Mouse (Mus musculus) cerebellum, adult 11-12 months (tissue): ENCODE results near the gene Rai2.
"Not testable (repeated sequence)": the region's sequence is repeated elsewhere in the genome, so short reads cannot be mapped to it uniquely, and the experiment has no call there.

Experiments
- DNase-seq: peaks from one replicate; pipeline ENCODE4 v3.0.0; 2022

Rai2 gene

DNA sequence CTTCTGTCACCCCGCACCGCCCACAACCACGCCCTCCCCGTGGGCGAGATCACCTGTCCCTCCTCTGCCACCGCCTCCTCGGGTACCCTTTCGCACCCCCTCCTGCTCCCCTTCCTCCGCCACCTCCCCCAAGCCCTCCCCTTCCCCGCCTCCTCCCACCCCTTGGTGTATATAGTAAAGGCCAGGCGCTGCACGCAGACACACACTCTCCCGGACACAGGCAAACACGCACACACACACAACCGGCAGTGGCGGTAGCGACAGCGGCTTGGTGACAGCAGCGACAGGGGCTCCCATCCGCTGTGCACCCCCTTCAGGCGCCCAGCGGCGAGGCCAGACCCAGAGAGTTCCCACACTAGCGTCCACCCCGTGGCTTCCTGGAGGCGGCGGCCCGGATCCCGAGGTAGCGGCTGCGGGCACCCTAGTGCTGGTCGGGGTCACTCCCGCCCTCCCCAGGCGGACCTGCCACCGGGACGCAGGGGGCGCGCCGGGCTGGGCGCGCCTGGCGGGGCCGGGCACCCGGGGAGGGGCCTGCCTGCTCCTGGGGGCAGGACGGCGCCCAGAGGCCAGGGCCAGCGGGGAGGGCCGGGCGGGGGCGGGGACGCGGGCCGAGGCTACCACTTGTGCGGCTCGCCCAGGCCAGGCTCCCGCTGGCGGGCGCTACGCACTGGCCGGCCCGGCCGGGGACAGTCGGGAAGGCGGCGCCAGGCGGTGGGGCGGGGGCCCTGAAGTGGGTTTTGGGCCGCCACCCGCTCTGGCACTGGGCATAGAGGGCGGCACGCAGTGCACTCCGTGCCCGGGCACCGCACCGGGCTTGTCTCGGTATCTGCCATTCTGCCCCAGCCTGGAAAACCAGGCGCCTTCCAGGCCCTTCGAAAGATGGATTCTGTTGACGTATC is at the start of gene Rai2:
Rai2 (plus strand) TSS at position 205 of the 899 bp plus-strand sequence.
- peak; percentile 8 for DNase-seq

DNA sequence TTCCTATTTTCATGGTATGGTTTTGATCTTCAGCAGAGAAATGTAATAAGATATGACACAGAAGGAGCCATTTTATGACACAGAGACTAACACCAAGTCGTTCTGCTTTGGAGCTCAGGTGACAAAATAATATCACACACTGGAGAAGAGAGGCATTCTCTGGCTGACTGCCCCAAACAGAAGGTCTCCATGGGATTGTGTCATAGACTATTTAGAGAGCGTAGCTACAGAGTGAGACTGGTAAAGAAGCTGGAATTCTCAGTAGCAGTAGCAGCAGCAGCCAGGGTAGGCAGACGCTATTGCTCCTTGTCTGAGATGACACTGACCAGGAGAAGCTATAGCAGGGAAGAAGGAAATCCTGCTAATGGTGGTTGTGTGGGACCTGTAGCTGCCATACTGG is 27.5 kb upstream of the Rai2 start:
- DNase-seq: no peak

DNA sequence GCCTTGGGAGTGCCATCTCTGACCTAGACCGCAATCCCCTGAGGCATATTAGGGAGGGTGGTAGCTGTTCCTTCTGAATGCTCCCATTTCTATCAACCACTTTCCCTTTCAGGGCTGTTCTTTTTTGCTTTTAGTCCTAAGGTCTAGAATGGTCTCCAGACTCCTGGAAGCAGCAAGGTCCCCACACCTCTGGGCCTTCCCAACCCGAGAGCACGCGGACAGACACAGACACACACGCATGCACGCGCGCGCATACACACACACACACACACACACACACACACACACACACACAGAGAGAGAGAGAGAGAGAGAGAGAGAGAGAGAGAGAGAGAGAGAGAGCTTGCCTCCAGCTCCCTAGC is 385 bp upstream of the Rai2 start:
- DNase-seq: no peak

DNA sequence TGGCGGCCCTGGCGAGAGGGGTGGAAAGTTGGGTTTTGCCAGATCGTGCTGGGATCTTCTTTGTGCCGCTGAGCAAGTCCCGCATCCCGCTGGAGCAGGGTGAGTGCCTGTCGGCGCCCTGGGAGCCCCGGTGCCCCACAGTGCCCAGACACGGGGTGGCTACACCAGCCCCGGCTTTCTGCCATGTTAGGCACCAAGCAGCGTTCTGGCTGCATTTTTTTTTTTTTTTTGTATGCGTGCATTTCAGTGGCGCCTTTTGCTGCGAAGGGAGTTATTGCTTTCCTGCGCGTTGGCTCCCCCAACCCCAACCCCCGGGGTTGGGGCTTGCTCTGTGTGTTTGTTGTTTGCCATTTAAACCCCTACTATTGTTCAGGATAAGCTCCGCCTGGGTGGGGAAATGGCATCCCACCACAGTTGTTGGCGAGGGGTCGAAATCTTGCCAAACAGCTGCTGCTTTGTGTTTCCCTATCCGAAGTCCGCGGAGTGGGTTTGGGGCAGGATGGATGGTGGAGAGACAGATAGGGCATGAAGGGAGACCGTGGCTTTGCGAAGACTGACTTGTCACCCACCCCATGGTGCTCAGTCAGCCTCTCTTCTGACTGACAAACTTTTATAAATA is 1.0 kb downstream of the Rai2 start:
- no peak for DNase-seq

DNA sequence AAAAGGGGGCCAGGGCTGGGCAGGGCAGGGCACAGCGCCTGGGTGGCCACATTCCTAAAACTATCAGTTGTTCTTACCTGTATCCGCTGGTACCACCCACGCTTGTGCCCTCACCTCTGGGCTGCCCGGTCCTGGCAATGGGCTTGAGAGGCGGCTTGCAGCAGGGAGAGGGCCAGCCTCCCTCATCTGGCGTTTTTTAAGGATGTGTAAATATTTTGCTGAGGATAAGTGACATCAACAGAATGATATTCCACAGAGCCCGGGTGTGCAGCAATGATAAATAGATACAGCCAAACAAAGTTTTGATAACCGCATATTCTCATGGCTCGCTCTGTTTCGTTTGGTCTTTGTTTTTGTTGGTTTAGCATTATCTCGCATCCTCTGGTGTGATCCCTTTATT is 1.7 kb downstream of the Rai2 start:
- no peak for DNase-seq

DNA sequence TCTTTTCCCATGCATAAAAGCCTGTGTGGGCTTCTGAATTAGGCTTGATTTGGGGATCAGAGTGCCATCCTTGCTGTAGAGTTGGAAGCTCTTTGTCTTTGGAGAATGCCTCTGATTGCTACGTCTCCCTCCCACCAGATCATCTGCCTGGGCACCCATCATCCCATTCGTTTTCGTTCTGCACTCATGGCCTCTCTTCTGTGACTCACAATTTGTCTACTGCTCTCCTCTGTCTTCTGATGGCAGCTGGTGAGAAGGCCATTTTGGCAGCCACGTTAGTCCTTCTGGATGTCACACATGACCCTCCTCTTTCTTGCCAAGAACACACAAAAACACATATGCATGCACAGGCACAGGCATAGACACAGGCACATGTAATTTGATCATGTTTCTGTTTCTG is 4.2 kb downstream of the Rai2 start:
- no peak for DNase-seq

DNA sequence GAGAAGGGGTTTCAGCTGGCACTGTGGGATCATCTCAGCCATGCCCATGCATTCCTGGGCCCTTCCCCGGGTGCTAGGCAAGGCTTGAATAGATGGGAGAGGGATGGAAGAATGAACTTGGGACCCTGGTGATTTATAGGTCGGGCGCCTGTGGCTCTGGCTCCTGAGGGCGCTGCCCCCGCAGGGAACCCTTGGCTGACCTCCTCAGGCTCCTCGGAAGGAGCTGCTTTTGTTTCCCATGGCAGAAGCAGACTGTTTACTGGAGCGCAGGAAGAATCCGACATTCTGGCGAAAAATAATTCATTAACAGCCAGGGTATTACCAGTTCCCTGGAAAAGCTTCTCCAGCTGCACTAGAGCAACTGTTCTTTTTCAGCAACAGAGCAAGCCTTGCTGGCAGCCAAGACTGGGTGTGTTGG is 6.5 kb downstream of the Rai2 start:
- DNase-seq: no peak

DNA sequence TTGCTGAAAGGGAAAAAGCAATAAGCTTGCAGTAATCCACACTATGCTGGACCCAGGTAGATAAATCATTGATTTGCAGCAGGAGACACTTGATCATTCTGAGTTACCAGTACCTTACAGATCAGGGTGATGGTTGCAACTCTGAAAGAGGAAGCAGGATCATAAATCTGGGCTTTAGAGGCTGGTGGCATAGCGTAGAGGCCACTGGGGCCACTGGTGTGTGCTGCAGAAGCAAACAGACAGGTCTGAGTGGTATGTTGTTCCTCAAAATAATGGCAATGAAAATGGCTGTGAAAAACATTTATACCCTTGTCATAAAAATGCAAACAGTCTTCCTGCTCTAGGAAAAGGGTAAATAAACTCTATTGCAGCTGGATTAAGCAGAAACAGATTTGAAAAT is 9.4 kb downstream of the Rai2 start:
- DNase-seq: no peak

DNA sequence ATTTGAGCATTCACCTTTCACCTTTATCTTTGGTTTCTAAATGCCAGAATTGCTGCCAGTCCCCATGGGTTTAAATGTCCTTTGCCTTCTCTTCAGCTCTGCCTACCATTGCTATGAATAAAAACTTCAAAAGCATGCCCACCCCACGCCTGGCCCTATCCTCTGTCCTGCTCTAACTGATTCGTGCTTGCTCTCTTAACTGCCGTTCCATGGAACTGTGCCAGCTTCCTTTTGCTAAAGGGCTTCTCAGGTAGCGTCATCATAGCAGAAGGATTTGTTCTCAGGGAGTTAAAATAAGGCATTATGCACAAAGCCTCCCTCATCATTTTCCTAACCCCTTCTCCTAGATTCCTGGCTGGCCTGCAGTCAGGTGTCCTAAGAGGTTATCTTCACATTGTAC is 11.6 kb downstream of the Rai2 start:
- DNase-seq: no peak

DNA sequence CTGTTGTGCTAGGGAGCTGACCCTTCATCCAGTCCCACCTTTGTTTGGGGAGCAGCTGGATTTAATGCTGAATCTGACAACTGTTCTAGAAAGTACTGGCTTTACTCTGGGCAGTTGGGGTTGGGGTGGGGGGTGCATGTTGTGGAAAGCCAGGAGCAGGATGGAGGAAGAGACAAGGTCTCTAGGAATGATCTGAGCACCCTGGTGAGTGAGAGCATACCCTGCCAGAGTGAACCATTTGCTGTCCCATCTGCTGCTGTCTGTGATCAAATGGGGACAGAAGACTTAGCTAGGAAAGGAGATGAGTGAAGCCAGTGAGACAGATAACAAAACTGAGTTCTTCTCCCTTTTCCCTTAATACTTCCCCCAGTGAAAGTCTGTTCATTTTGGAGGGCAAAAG is 13.2 kb downstream of the Rai2 start:
- DNase-seq: peak; percentile 58

DNA sequence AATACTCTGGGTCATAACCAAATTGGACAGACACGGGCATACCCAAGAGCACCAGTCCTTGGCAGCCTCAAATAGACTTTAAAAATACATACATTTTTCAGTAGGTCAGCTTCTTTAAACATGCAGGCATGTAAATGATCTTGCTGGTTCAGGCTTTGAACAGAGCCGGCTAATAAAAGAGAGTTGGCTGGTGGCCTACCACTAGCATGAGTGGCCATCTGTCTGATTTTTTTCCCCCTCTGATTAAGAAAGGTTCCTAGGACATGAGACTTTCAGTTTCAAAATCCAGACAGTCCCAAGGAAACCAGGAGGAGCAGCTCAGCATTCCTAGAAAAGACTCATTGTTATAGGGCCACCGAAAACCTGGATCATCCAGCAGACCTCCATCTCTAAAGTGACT is 15.0 kb downstream of the Rai2 start:
- DNase-seq: peak; percentile 22

DNA sequence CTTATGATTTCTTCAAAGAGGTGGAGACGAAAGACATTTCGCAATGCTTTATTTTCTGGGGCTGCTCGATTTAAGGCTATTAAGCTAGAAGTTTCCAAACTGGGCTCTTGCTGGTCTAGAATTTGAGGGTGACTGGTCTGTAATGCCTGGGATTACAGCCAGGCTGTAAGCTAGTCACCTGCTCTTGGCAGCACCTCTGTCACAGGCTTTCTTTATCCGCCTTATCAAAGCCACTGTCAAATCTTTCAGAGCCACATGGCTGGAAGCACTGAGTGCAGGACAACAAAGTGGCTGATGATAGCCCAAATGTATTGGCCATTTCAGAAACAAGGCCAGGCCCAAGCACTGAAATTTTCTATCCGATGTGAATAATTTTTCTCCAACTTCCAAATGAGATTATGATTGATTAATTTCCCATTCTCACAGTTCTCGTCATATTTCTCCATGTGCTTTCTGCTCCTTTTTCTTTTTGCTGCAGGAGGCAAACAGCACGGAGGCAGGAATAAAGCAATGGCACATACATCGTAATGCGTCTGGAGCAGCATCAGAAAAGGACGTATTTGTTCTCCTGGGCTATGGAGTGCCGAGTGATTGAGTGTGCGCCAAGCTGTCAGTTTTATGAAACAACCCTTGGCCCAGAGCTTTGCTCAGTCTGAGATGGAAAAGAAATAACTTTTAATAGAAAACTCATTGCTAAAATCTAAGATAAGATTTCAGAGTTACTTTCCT is 16.9 kb downstream of the Rai2 start:
- DNase-seq: no peak

DNA sequence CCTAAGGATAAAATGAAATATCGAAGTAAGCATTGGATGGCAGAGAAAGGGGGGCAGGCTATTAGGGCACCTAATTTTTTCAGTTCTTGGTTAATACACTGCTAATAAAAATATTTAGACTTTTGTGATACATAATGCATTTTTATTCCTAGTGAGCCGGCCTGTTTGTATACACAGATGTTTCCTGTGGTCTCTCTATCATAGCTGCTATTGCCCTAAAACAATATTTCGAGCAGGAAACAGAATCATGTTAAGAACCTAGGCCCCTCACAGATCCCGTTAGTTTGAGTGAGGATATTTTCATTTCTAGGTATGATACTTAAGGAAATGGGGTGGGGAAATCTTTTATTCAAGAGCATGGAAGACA is 17.4 kb downstream of the Rai2 start:
- no peak for DNase-seq

DNA sequence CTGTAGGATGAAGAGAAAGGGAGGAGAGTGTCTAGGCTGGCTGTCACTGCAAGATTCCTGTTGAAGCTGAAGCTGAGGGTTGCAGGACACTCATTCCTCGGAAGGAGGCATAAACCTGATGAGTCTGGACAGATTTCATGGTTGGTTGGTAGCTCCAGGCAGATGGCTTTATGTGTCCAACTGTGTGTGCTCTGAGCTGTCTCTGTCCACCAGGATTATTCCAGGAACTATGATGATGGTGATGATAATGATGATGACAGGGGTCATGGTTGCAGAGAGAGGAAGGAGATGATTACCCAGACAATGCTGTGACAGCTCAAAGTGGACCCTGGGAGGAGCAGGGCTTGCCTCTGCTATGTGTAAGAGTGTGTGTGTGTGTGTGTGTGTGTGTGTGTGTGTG is 22.5 kb downstream of the Rai2 start:
- no peak for DNase-seq

DNA sequence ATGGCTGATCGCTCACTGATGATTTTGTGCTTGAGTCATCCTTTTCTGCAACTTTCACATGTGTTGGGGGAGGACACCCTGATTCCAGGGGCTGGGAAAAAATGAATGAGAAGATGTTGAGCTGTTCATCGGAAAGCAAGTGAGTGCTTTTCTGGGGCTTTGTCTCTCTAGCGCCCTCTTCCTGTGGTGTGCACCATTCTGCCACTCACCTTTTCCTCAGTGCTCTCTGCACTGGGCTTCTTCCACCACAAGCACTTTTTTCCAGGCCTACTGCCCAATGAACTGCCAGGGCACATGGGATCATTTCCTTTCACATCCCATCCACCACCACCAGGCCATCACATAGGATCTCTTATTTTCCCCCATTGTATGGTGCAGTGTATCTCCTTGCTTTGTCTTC is 26.2 kb downstream of the Rai2 start:
- no peak for DNase-seq

DNA sequence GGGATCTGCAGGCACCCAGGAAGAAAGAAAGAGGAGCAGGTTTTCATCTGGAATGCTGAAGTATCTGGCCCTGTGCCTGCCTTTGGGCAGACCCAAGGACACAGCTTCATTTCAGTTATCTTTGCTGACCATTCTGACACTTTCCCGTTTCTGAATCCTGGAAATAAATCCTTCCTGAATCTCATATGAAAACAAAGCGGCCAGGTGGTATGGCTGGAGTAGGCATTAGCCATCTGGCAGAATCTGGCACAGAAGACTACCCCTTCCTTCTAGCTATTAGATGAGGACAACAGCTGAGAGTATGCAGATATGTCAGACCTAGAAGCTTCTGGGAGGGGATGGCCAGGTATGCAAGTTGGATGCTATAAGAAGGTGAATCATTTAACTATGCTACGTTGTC is 28.4 kb downstream of the Rai2 start:
- peak; percentile 28 for DNase-seq

DNA sequence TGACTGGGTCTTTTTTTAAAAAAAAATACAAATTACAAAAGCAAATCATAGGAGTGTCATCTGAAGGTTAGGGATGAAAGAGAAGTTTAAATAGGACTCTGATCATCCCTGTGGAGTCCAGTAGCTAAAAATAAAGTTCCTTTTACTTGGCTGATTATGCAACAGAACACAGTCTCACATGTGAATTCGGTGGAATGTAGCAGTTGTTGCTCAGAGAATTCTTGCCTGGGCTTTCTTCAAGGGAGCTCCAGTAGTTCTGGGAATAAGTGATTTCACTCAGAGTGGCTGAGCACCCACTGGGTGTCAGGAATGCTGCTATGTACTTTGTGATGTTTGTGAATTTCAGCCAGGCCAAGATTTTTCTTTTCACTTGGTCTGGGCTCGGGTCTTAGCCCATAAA is 30.5 kb downstream of the Rai2 start:
- no peak for DNase-seq

DNA sequence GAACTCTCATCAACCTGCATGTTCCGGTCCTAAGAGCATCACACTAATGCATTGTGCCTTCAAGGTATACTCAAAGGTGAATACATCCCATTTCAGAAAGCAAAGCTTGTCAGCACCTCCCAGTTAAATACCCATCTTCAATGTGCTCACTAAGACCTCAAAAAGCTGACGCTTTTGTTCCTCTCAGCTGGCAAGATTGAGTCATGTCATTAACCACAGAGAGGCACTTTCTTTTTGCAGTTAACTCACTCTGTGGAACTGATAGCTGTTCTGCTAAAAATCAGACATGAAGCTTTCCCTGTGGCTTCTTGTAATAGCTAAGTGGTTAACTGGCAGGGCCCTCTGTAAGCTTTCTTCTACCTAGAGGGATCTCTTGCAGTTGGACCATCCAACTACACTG is 36.6 kb downstream of the Rai2 start:
- DNase-seq: no peak

DNA sequence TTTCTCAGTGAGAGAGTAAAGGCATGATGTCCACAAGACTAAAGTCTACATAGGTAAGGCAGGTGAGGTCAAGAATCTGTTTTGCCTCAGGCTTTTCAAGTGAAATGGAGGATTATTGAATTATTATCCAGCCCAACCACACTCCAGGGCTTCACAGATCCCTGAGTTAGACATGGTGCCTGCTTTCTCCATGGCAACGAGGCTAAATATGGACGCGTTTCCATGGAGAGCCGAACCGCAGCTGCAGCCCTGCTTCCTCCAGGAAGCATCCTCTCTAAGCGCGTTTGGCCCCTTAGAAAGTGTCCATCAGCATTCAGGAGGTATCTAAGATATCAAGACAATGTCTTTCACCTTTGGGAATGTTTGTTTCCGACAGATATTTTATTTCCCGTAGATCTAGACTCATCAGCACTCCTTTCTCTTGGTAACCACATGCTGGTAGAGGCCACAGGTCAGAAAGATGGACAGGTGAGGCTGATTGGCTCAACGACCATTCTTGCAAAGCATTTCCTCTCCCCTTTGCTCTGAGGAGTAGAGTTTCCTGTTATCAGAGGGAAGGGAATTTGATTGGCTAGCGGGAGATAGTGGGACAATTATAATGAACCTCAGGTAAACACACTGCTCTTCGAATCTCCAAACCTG is 59.6 kb downstream of the Rai2 start:
- no peak for DNase-seq

DNA sequence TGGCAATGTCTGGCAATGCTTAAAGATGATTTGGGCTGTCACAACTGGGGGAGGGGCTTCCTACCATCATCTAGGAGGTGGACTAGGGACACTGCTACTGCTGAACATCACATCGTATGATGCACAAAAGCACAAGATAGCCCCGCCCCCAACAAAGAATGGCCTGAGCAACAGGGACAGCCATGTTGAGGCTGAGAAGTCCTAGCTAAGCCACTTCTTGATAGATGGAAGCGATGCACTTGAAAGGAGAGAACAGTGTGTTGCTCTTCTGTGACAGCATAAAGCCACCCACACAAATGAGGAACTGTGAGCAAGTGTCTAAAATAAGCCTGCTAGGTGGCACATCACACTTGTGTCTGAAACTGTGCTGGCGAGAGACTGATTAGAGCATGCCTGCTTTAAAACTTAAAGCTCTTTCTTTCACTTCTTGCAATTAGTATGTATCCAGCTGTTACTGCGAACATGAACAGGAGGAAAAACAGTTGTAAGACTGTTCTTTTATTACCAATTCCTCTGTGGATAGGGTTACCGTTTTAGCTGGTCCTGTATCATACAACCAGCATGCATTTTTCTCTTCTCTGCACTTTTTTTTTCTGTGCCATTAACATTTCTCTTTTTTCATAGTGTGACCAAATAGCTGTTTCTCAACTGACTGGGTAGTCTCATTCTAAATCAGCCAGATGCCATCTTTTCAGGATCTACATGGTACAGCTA is 63.6 kb downstream of the Rai2 start:
- DNase-seq: no peak

DNA sequence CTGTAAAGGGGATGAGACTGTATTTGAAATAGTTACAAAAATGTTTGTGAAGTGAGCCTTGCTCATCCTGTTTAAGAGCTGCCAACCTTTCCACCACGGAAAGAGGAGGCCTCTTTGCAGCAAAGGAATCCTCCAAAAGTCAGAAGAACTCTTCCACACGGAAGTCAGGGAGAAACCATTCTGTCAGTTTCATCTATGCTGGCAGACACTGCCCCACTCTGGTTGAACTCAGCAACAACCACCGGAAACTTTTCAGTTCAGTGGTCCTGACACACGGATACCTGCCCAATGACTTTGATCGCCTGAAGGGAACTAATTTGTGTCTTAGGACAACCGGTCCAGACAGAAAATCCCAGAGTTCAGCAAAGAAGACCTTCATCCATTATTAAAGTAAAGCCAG is 73.3 kb downstream of the Rai2 start:
- no peak for DNase-seq

DNA sequence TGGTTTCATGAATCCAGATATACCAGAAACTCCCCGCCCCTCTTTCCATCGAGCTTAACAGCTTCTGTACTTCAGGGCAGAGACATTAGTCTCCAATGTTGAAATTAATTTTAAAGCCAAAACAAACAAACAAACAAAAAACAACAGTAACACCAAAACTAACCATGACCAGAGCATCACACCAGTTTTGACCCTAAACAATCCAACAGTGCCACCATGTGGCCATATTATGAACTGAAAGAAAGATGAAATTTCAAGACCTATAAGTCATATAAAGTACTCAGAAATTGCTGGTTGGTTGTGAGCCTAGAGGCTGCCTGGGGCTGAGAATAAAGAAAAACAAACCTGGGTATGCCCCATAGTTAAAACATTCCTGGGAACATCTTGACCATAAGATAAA is 109.3 kb downstream of the Rai2 start:
- DNase-seq: not testable (repeated sequence)
